Mouse (Mus musculus) heart, embryonic 14.5 days (tissue): Measurements from ENCODE around the gene Ctu1. TPM values are rescaled to one million over a fixed set of nuclear protein-coding genes. Genes with fewer than 3 reads are reported as not detected.
A peak's percentile ranks its signal among the peaks of the same experiment; 100 is the strongest.
"Not testable (repeated sequence)": the region's sequence is repeated elsewhere in the genome, so short reads cannot be mapped to it uniquely, and the experiment has no call there.

Experiments used
- ATAC-seq: fragments of 200-750 bp; cut with Nextera tagmentation; 2 replicates; pipeline ENCODE4 v1.8.0; 2017; ENCODE audit warnings: low read depth, moderate TSS enrichment; ENCODE audit not compliant: insufficient number of reproducible peaks, insufficient read depth, low FRiP score
- H3K27ac ChIP-seq, 2 experiments: fragments of 200-500 bp in 1 of 2; fragments of 300-500 bp in 1 of 2; sonication (generic) in 1 of 2; replicated peaks in 1 of 2; 2 replicates each; pipeline ENCODE4 v1.5.1; 2012 to 2014; ENCODE audit warnings: low read depth in 2 of 2, low read length in 2 of 2, control low read depth in 1 of 2, mild to moderate bottlenecking in 1 of 2, mixed read lengths in 1 of 2; ENCODE audit not compliant: control insufficient read depth in 1 of 2, insufficient read depth in 1 of 2
- H3K27me3 ChIP-seq: fragments of 300-500 bp; sonication (generic); 2 replicates; pipeline ENCODE4 v1.6.1; 2014; ENCODE audit warnings: mild to moderate bottlenecking, low read length, control low read depth; ENCODE audit not compliant: control insufficient read depth, insufficient read depth
- H3K36me3 ChIP-seq: fragments of 300-500 bp; sonication (generic); 2 replicates; pipeline ENCODE4 v1.6.1; 2014; ENCODE audit warnings: mild to moderate bottlenecking, control low read depth, low read length, mixed read lengths; ENCODE audit not compliant: control insufficient read depth, insufficient read depth
- H3K4me1 ChIP-seq, 2 experiments: fragments of 200-500 bp in 1 of 2; fragments of 300-500 bp in 1 of 2; sonication (generic) in 1 of 2; 2 replicates each; pipeline ENCODE4 v1.6.1; 2012 to 2014; ENCODE audit warnings: low read length in 2 of 2, control low read depth in 1 of 2, mixed read lengths in 1 of 2; ENCODE audit not compliant: control insufficient read depth in 2 of 2, insufficient read depth in 2 of 2
- H3K4me2 ChIP-seq: fragments of 300-500 bp; sonication (generic); 2 replicates; pipeline ENCODE4 v1.6.1; 2014; ENCODE audit warnings: mild to moderate bottlenecking, low read length
- H3K4me3 ChIP-seq, 2 experiments: fragments of 200-500 bp in 1 of 2; fragments of 300-500 bp in 1 of 2; sonication (generic) in 1 of 2; 2 replicates each; pipeline ENCODE4 v1.5.1; 2012 to 2014; ENCODE audit warnings: low read length in 2 of 2, mild to moderate bottlenecking in 2 of 2, control low read depth in 1 of 2, low read depth in 1 of 2, moderate library complexity in 1 of 2; ENCODE audit not compliant: control insufficient read depth in 1 of 2, insufficient read depth in 1 of 2
- H3K9ac ChIP-seq: fragments of 300-500 bp; sonication (generic); 2 replicates; pipeline ENCODE4 v1.6.1; 2014; ENCODE audit warnings: mild to moderate bottlenecking, low read length
- H3K9me3 ChIP-seq: fragments of 300-500 bp; sonication (generic); 2 replicates; pipeline ENCODE4 v1.6.1; 2016; ENCODE audit warnings: low read length, control low read depth; ENCODE audit not compliant: control insufficient read depth
- WGBS: fragments of 180-500 bp; shearing (Covaris S2); extraction: QIAGEN DNeasy Blood & Tissue Kit; methylation state at CpG from one replicate; pipeline ENCODE4 v1.1.7; 2014; 5-methylcytosine and 5-hydroxymethylcytosine counted together
- polyA plus RNA-seq: library from polyadenylated mRNA; unstranded; fragments of >200 nt; fragmentation: Nextera tagmentation; extraction: Ambion mirVana; gene quantifications from 2 replicates; pipeline ENCODE4 v1.2.1, GENCODE M21; 2014

Gene Ctu1
- polyA plus RNA-seq, 1 experiment from 2014 or later, result 4.9 TPM

- no peak overlapping the region for H3K4me2 ChIP-seq
- WGBS, result 71% methylated on average over 1 of the region's 1 CpGs
Observed at GRCm38 (mm10) chr7:43662804-43663203, 9.0 kb upstream of the Ctu1 start.

GRCm38 (mm10) chr7:43667221-43667620 lies 4.6 kb upstream of the Ctu1 start:
- 66% methylated on average over 4 of the region's 4 CpGs for WGBS
- H3K36me3 ChIP-seq, H3K27ac ChIP-seq, ATAC-seq, H3K4me2 ChIP-seq, H3K9me3 ChIP-seq, H3K4me3 ChIP-seq, H3K9ac ChIP-seq, H3K27me3 ChIP-seq, H3K4me1 ChIP-seq: not testable (repeated sequence)

More at GRCm38 (mm10) chr7:43662804-43663203, 9.0 kb upstream of the Ctu1 start:
- Histone ChIP-seq H3K9ac (no peak overlapping the region), H3K27ac (no peak overlapping the region), H3K4me1 (no peaks in the 10 kb centered on the region), H3K9me3 (no peaks in the 10 kb centered on the region), H3K4me3 (no peak overlapping the region), H3K36me3 (no peaks in the 10 kb centered on the region), H3K27me3 (no peaks in the 10 kb centered on the region)
- no peak for ATAC-seq

- 14% methylated on average over 3 of the region's 3 CpGs for WGBS
- ATAC-seq, result no peak
- no peak overlapping the region for H3K9ac ChIP-seq
- H3K36me3 ChIP-seq, result no peaks in the 10 kb centered on the region
- no peaks in the 10 kb centered on the region for H3K27me3 ChIP-seq
- no peaks in the 10 kb centered on the region for H3K9me3 ChIP-seq
- H3K27ac ChIP-seq, result no peak overlapping the region
- peaks cover 8 to 9% of the 10 kb centered on the region in 2 experiments for H3K4me1 ChIP-seq
- no peak overlapping the region for H3K4me3 ChIP-seq
- no peak overlapping the region for H3K4me2 ChIP-seq
Observed at GRCm38 (mm10) chr7:43668582-43668981, 3.2 kb upstream of the Ctu1 start.

- H3K4me1 ChIP-seq, result peaks cover 8 to 9% of the 10 kb centered on the region in 2 experiments
- no peaks in the 10 kb centered on the region for H3K9me3 ChIP-seq
- peak overlapping the region; percentile 14 to 66; a peak in 3 of 4 replicates for H3K4me3 ChIP-seq
- H3K4me2 ChIP-seq, result peak overlapping the region; percentile 73
- WGBS, result 68% methylated on average over 11 of the region's 11 CpGs
- no peaks in the 10 kb centered on the region for H3K27me3 ChIP-seq
- no peak for ATAC-seq
- H3K9ac ChIP-seq, result peak overlapping the region; percentile 49
- peaks cover 17% of the 10 kb centered on the region for H3K36me3 ChIP-seq
- H3K27ac ChIP-seq, result peak overlapping the region; percentile 9 to 58; a peak in 3 of 4 replicates
Observed at GRCm38 (mm10) chr7:43671064-43671808, 580 bp upstream of the Ctu1 start.

GRCm38 (mm10) chr7:43672581-43673260 lies 905 bp downstream of the Ctu1 start:
- no peaks in the 10 kb centered on the region for H3K9me3 ChIP-seq
- H3K9ac ChIP-seq, result peak overlapping the region; percentile 85
- no peaks in the 10 kb centered on the region for H3K27me3 ChIP-seq
- H3K36me3 ChIP-seq, result peaks cover 32% of the 10 kb centered on the region
- H3K4me1 ChIP-seq, result peaks cover 8 to 9% of the 10 kb centered on the region in 2 experiments
- 18% methylated on average over 10 of the region's 10 CpGs for WGBS
- no peak for ATAC-seq
- H3K4me3 ChIP-seq, result peak overlapping the region; percentile 66 to 78
- H3K27ac ChIP-seq, result no peak overlapping the region
- peak overlapping the region; percentile 73 for H3K4me2 ChIP-seq

- H3K4me1 ChIP-seq, result peaks cover 8 to 9% of the 10 kb centered on the region in 2 experiments
- H3K9me3 ChIP-seq, result no peaks in the 10 kb centered on the region
- no peak overlapping the region for H3K4me3 ChIP-seq
- H3K27ac ChIP-seq, result no peak overlapping the region
- H3K9ac ChIP-seq, result no peak overlapping the region
- no peak overlapping the region for H3K4me2 ChIP-seq
- WGBS, result 88% methylated on average over 32 of the region's 32 CpGs
- ATAC-seq, result no peak
- no peaks in the 10 kb centered on the region for H3K27me3 ChIP-seq
- H3K36me3 ChIP-seq, result peaks cover 37% of the 10 kb centered on the region
Observed at GRCm38 (mm10) chr7:43675091-43675490, 3.3 kb downstream of the Ctu1 start.

- Histone ChIP-seq H3K4me1 (no peaks in the 10 kb centered on the region), H3K27me3 (no peaks in the 10 kb centered on the region), H3K27ac (no peak overlapping the region), H3K9me3 (no peaks in the 10 kb centered on the region), H3K36me3 (peaks cover 37% of the 10 kb centered on the region), H3K9ac (no peak overlapping the region), H3K4me3 (no peak overlapping the region), H3K4me2 (no peak overlapping the region)
- no peak for ATAC-seq
Observed at GRCm38 (mm10) chr7:43678517-43678916, 6.7 kb downstream of the Ctu1 start.
